15 mouse cellular contexts compared by ENCODE assay signal in genomic region chr15:56248731-56249130, GRCm38 (mm10).
"Had no signal": no experiment of that assay in that cellular context is flagged by ENCODE, and none has a peak within 500 bp of the region (broad histone marks: within the 10 kb centered on the region; RNA-seq: fewer than 3 reads in every experiment).

No protein-coding gene starts in this region.

- H3K4me1 ChIP-seq: neural tube, embryonic 13.5 days; neural tube, embryonic 15.5 days; stomach, embryonic 15.5 days had no signal

- DNase-seq: retina, postnatal 1 day; right cerebral cortex, adult 18-20 months; right cerebral cortex, postnatal 14 days; right cerebral cortex, postnatal 25 days; right cerebral cortex, postnatal 4 days; spleen, adult 18-20 months; thymus, adult 18-20 months; thymus, adult 2 months; thymus, postnatal 14 days; thymus, postnatal 25 days; thymus, postnatal 36 days; thymus, postnatal 4 days had no signal

- H3K4me3 ChIP-seq: neural tube, embryonic 13.5 days; neural tube, embryonic 15.5 days; stomach, embryonic 15.5 days had no signal
